Mouse (Mus musculus): ENCODE measurements at regions not wholly inside any gene's neighbourhood (a gene's known extent, or its start where the extent isn't known, plus 50 kb on each side); places are given as distances from the start of the nearest gene placed in this dataset.

- TF ChIP-seq POLR2A (IDR thresholded peaks at IDR 0.05; ENCODE audit: borderline replicate concordance, extremely low read depth, insufficient read depth, insufficient read length) = no peak
These were observed 65.3 kb downstream of the Cdca7 start for GRCm38 (mm10) chr2:72541246-72541645.

GRCm38 (mm10) chr2:72545453-72545852, 69.5 kb downstream of the Cdca7 start:
- no peak for DNase-seq (ENCODE audit: low spot score)
- Histone ChIP-seq H3K9me3 (ENCODE audit: control insufficient read depth, low read length) (no peaks in the 10 kb centered on the region), H3K4me2 (replicated peaks; ENCODE audit: low read depth, low read length, severe bottlenecking) (no peak overlapping the region), H3K9ac (ENCODE audit: low read depth, low read length, severe bottlenecking) (no peak overlapping the region), H3K27ac (replicated peaks; ENCODE audit: low read depth, low read length) (no peak overlapping the region), H3K27me3 (ENCODE audit: control insufficient read depth, insufficient read depth, low read length) (no peaks in the 10 kb centered on the region), H3K4me1 (ENCODE audit: control insufficient read depth, insufficient read depth, low read length) (peaks cover 5% of the 10 kb centered on the region; the same call in 1 of the 2 replicates), H3K4me3 (replicated peaks; ENCODE audit: low read length) (no peak overlapping the region), H3K36me3 (ENCODE audit: control insufficient read depth, insufficient read depth, low read length) (no peaks in the 10 kb centered on the region)
- no peak for ATAC-seq (ENCODE audit: low FRiP score, low read depth)
- 92% methylated on average over 1 of the region's 1 CpGs for WGBS
- TF ChIP-seq POLR2A (IDR thresholded peaks at IDR 0.05; ENCODE audit: borderline replicate concordance, extremely low read depth, insufficient read depth, insufficient read length) = no peak

More at GRCm38 (mm10) chr2:72541246-72541645, 65.3 kb downstream of the Cdca7 start:
- no peaks in the 10 kb centered on the region for H3K36me3 ChIP-seq (ENCODE audit: control insufficient read depth, insufficient read depth, low read length)
- no peak overlapping the region for H3K4me2 ChIP-seq (replicated peaks; ENCODE audit: low read depth, low read length, severe bottlenecking)
- no peak overlapping the region for H3K4me3 ChIP-seq (replicated peaks; ENCODE audit: low read length)
- no peak overlapping the region for H3K9ac ChIP-seq (ENCODE audit: low read depth, low read length, severe bottlenecking)
- H3K27me3 ChIP-seq (ENCODE audit: control insufficient read depth, insufficient read depth, low read length) = no peaks in the 10 kb centered on the region
- no peak for ATAC-seq (ENCODE audit: low FRiP score, low read depth)
- no peaks in the 10 kb centered on the region for H3K9me3 ChIP-seq (ENCODE audit: control insufficient read depth, low read length)
- H3K4me1 ChIP-seq (ENCODE audit: control insufficient read depth, insufficient read depth, low read length) = no peaks in the 10 kb centered on the region
- WGBS = 76% methylated on average over 5 of the region's 5 CpGs
- H3K27ac ChIP-seq (replicated peaks; ENCODE audit: low read depth, low read length) = no peak overlapping the region
- no peak for DNase-seq (ENCODE audit: low spot score)

GRCm38 (mm10) chr2:72546476-72546875, 70.5 kb downstream of the Cdca7 start:
- H3K27ac ChIP-seq (replicated peaks; ENCODE audit: low read depth, low read length) = no peak overlapping the region
- no peak for TF ChIP-seq POLR2A (IDR thresholded peaks at IDR 0.05; ENCODE audit: borderline replicate concordance, extremely low read depth, insufficient read depth, insufficient read length)
- H3K9ac ChIP-seq (ENCODE audit: low read depth, low read length, severe bottlenecking) = no peak overlapping the region
- H3K4me1 ChIP-seq (ENCODE audit: control insufficient read depth, insufficient read depth, low read length) = peaks cover 7% of the 10 kb centered on the region; the same call in 1 of the 2 replicates
- H3K27me3 ChIP-seq (ENCODE audit: control insufficient read depth, insufficient read depth, low read length) = no peaks in the 10 kb centered on the region
- no peak overlapping the region for H3K4me3 ChIP-seq (replicated peaks; ENCODE audit: low read length)
- no peaks in the 10 kb centered on the region for H3K9me3 ChIP-seq (ENCODE audit: control insufficient read depth, low read length)
- DNase-seq (ENCODE audit: low spot score) = peak; percentile 65
- WGBS = 61% methylated on average over 5 of the region's 5 CpGs
- ATAC-seq (ENCODE audit: low FRiP score, low read depth) = no peak
- H3K4me2 ChIP-seq (replicated peaks; ENCODE audit: low read depth, low read length, severe bottlenecking) = no peak overlapping the region
- no peaks in the 10 kb centered on the region for H3K36me3 ChIP-seq (ENCODE audit: control insufficient read depth, insufficient read depth, low read length)

- TF ChIP-seq POLR2A (IDR thresholded peaks at IDR 0.05; ENCODE audit: borderline replicate concordance, extremely low read depth, insufficient read depth, insufficient read length) = no peak
- H3K9me3 ChIP-seq (ENCODE audit: control insufficient read depth, low read length) = no peaks in the 10 kb centered on the region
- peaks cover 11% of the 10 kb centered on the region; the same call in 1 of the 2 replicates for H3K4me1 ChIP-seq (ENCODE audit: control insufficient read depth, insufficient read depth, low read length)
- no peak overlapping the region for H3K9ac ChIP-seq (ENCODE audit: low read depth, low read length, severe bottlenecking)
- ATAC-seq (ENCODE audit: low FRiP score, low read depth) = no peak
- WGBS = 65% methylated on average over 4 of the region's 4 CpGs
- H3K4me2 ChIP-seq (replicated peaks; ENCODE audit: low read depth, low read length, severe bottlenecking) = no peak overlapping the region
- H3K27ac ChIP-seq (replicated peaks; ENCODE audit: low read depth, low read length) = no peak overlapping the region
- no peak for DNase-seq (ENCODE audit: low spot score)
- H3K4me3 ChIP-seq (replicated peaks; ENCODE audit: low read length) = no peak overlapping the region
- H3K36me3 ChIP-seq (ENCODE audit: control insufficient read depth, insufficient read depth, low read length) = no peaks in the 10 kb centered on the region
- H3K27me3 ChIP-seq (ENCODE audit: control insufficient read depth, insufficient read depth, low read length) = no peaks in the 10 kb centered on the region
These were observed 71.0 kb downstream of the Cdca7 start for GRCm38 (mm10) chr2:72546963-72547362.

- 61% methylated on average over 4 of the region's 4 CpGs for WGBS
- DNase-seq (ENCODE audit: low spot score) = no peak
- Histone ChIP-seq H3K27me3 (ENCODE audit: control insufficient read depth, insufficient read depth, low read length) (no peaks in the 10 kb centered on the region), H3K4me1 (ENCODE audit: control insufficient read depth, insufficient read depth, low read length) (peaks cover 13% of the 10 kb centered on the region; the same call in 1 of the 2 replicates), H3K4me3 (replicated peaks; ENCODE audit: low read length) (no peak overlapping the region), H3K36me3 (ENCODE audit: control insufficient read depth, insufficient read depth, low read length) (no peaks in the 10 kb centered on the region), H3K27ac (replicated peaks; ENCODE audit: low read depth, low read length) (no peak overlapping the region), H3K9ac (ENCODE audit: low read depth, low read length, severe bottlenecking) (no peak overlapping the region), H3K4me2 (replicated peaks; ENCODE audit: low read depth, low read length, severe bottlenecking) (no peak overlapping the region), H3K9me3 (ENCODE audit: control insufficient read depth, low read length) (no peaks in the 10 kb centered on the region)
- no peak for ATAC-seq (ENCODE audit: low FRiP score, low read depth)
- TF ChIP-seq POLR2A (IDR thresholded peaks at IDR 0.05; ENCODE audit: borderline replicate concordance, extremely low read depth, insufficient read depth, insufficient read length) = no peak
These were observed 75.3 kb downstream of the Cdca7 start for GRCm38 (mm10) chr2:72551268-72551667.

- no peak for DNase-seq (ENCODE audit: low spot score)
- peaks cover 35% of the 10 kb centered on the region for H3K4me1 ChIP-seq (ENCODE audit: control insufficient read depth, insufficient read depth, low read length)
- no peak overlapping the region for H3K4me3 ChIP-seq (replicated peaks; ENCODE audit: low read length)
- no peak overlapping the region for H3K9ac ChIP-seq (ENCODE audit: low read depth, low read length, severe bottlenecking)
- no peak for ATAC-seq (ENCODE audit: low FRiP score, low read depth)
- H3K27me3 ChIP-seq (ENCODE audit: control insufficient read depth, insufficient read depth, low read length) = no peaks in the 10 kb centered on the region
- no peaks in the 10 kb centered on the region for H3K36me3 ChIP-seq (ENCODE audit: control insufficient read depth, insufficient read depth, low read length)
- TF ChIP-seq POLR2A (IDR thresholded peaks at IDR 0.05; ENCODE audit: borderline replicate concordance, extremely low read depth, insufficient read depth, insufficient read length) = no peak
- WGBS = 91% methylated on average over 5 of the region's 5 CpGs
- H3K27ac ChIP-seq (replicated peaks; ENCODE audit: low read depth, low read length) = no peak overlapping the region
- no peaks in the 10 kb centered on the region for H3K9me3 ChIP-seq (ENCODE audit: control insufficient read depth, low read length)
- H3K4me2 ChIP-seq (replicated peaks; ENCODE audit: low read depth, low read length, severe bottlenecking) = no peak overlapping the region
These were observed 78.6 kb downstream of the Cdca7 start for GRCm38 (mm10) chr2:72554603-72555002.
